Mouse (Mus musculus): Measurements from ENCODE around the gene Susd3. TPM values are rescaled to one million over a fixed set of nuclear protein-coding genes. Genes with fewer than 3 reads are reported as not detected.

Susd3 gene
- polyA plus RNA-seq, 1 experiment from 2014 or later = 1.3 TPM

DNA sequence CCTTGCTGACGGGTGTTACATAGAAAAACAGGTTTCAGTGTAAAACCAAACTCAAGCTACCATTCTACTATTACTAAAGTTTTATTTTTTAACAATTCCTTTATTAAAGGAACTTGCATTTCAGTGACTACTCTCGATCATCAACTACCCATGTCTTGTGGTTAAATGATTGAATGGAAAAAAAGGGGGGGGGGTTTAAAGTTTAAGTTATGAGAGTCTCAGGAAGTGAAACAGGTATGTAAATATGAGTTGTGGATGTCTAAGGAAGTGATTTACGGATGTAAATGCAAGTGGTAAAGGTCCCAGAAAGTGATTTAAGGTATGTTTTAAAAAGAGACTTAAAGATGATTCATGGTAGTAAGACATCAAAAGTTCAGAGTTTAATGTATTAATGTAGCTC lies 23.3 kb downstream of the Susd3 start:
- no peak for ATAC-seq (replicated peaks; ENCODE audit: insufficient number of reproducible peaks, low FRiP score, low TSS enrichment, low read depth)
- H3K9ac ChIP-seq (replicated peaks; ENCODE audit: low read length) = no peak overlapping the region
- WGBS = 62% methylated on average over 3 of the region's 3 CpGs

DNA sequence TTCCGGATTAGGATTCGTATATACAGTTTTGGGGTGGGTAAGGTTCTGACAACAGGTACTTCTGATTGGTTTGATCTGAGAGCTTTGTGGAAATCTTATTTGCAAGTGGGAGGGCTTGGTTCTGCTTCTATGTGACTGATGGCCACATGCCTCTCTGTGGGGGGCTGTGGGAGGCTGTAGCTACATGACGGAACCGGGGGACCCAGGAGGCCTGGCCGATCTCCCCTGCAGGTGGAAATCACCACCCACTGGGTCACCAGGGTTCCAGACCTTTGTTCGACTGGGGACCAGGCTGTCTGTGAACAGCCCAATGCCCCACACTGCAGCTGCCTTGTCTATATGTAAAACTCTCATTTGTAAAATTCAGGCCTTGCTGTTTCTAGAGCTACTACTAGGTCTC lies 23.8 kb downstream of the Susd3 start:
- 27% methylated on average over 6 of the region's 6 CpGs for WGBS
- Histone ChIP-seq H3K4me1 (ENCODE audit: control insufficient read depth, insufficient read depth, low read length) (no peaks in the 10 kb centered on the region), H3K9ac (replicated peaks; ENCODE audit: low read length) (no peak overlapping the region), H3K4me3 (ENCODE audit: low read depth, low read length) (no peak overlapping the region), H3K36me3 (replicated peaks; ENCODE audit: control insufficient read depth, insufficient read depth, low read depth, low read length) (no peaks in the 10 kb centered on the region), H3K27me3 (ENCODE audit: control insufficient read depth, insufficient read depth, low read length) (no peaks in the 10 kb centered on the region), H3K27ac (replicated peaks; ENCODE audit: low read depth, low read length) (no peak overlapping the region), H3K9me3 (replicated peaks; ENCODE audit: control insufficient read depth, low read length) (no peaks in the 10 kb centered on the region), H3K4me2 (ENCODE audit: low read depth, low read length) (no peak overlapping the region; the same call in 1 of the 2 replicates)
- DNase-seq (ENCODE audit: low spot score) (no peak), ATAC-seq (replicated peaks; ENCODE audit: insufficient number of reproducible peaks, low FRiP score, low TSS enrichment, low read depth) (no peak)

More for the DNA sequence above, 23.3 kb downstream of the Susd3 start:
- no peak for DNase-seq (ENCODE audit: low spot score)
- Histone ChIP-seq H3K27me3 (ENCODE audit: control insufficient read depth, insufficient read depth, low read length) (no peaks in the 10 kb centered on the region), H3K4me3 (ENCODE audit: low read depth, low read length) (no peak overlapping the region), H3K4me2 (ENCODE audit: low read depth, low read length) (no peak overlapping the region), H3K36me3 (replicated peaks; ENCODE audit: control insufficient read depth, insufficient read depth, low read depth, low read length) (no peaks in the 10 kb centered on the region), H3K9me3 (replicated peaks; ENCODE audit: control insufficient read depth, low read length) (no peaks in the 10 kb centered on the region), H3K4me1 (ENCODE audit: control insufficient read depth, insufficient read depth, low read length) (no peaks in the 10 kb centered on the region), H3K27ac (replicated peaks; ENCODE audit: low read depth, low read length) (no peak overlapping the region)

DNA sequence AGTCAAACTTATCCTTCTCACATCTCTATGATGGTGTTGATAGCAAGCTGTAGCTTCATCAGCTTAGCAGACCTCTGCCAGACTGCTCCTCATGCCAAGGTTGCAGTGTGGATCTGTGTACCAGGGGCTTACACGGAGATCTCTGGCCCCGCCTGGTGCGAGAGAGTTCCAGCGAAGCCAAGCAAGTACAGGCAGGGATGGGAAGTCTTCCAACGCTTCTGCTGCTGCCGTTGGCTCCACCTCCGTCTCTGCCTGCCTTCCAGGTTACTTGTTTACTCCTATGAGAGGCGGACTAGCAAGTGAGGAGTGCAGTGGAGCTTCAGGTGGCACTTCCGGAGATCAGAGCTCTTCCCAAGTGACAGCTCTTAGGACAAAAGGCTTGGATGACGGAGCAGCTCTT lies 24.2 kb downstream of the Susd3 start:
- DNase-seq (ENCODE audit: low spot score) = no peak
- Histone ChIP-seq H3K9me3 (replicated peaks; ENCODE audit: control insufficient read depth, low read length) (no peaks in the 10 kb centered on the region), H3K36me3 (replicated peaks; ENCODE audit: control insufficient read depth, insufficient read depth, low read depth, low read length) (no peaks in the 10 kb centered on the region), H3K9ac (replicated peaks; ENCODE audit: low read length) (no peak overlapping the region; the same call in 1 of the 2 replicates), H3K27ac (replicated peaks; ENCODE audit: low read depth, low read length) (no peak overlapping the region), H3K4me1 (ENCODE audit: control insufficient read depth, insufficient read depth, low read length) (no peaks in the 10 kb centered on the region), H3K4me3 (ENCODE audit: low read depth, low read length) (no peak overlapping the region), H3K27me3 (ENCODE audit: control insufficient read depth, insufficient read depth, low read length) (no peaks in the 10 kb centered on the region), H3K4me2 (ENCODE audit: low read depth, low read length) (no peak overlapping the region; the same call in 1 of the 2 replicates)
- ATAC-seq (replicated peaks; ENCODE audit: insufficient number of reproducible peaks, low FRiP score, low TSS enrichment, low read depth) = no peak
- WGBS = 14% methylated on average over 10 of the region's 10 CpGs

DNA sequence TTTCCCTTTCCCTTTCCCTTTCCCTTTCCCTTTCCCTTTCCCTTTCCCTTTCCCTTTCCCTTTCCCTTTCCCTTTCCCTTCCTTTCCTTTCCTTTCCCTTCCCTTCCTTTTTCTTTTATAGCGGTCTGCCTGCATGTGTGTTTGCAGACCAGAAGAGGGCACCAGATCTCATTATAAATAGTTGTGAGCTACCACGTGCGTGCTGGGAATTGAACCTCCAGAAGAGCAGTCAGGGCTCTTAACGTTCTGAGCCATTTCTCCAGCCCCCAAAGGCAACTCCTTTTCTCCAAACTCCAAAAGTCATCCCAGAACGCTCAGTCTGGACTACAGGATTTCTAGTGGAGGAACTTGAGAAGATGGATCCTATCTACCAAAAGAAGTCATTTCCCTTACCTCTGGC lies 27.6 kb downstream of the Susd3 start:
- H3K27ac ChIP-seq (replicated peaks; ENCODE audit: low read depth, low read length) = no peak overlapping the region
- H3K4me1 ChIP-seq (ENCODE audit: control insufficient read depth, insufficient read depth, low read length) = peaks cover 2% of the 10 kb centered on the region; the same call in 1 of the 2 replicates
- no peaks in the 10 kb centered on the region for H3K27me3 ChIP-seq (ENCODE audit: control insufficient read depth, insufficient read depth, low read length)
- DNase-seq (ENCODE audit: low spot score) (no peak), ATAC-seq (replicated peaks; ENCODE audit: insufficient number of reproducible peaks, low FRiP score, low TSS enrichment, low read depth) (no peak)
- no peak overlapping the region for H3K9ac ChIP-seq (replicated peaks; ENCODE audit: low read length)
- no peaks in the 10 kb centered on the region for H3K9me3 ChIP-seq (replicated peaks; ENCODE audit: control insufficient read depth, low read length)
- no peak overlapping the region for H3K4me2 ChIP-seq (ENCODE audit: low read depth, low read length)
- WGBS = 19% methylated on average over 5 of the region's 5 CpGs
- no peaks in the 10 kb centered on the region for H3K36me3 ChIP-seq (replicated peaks; ENCODE audit: control insufficient read depth, insufficient read depth, low read depth, low read length)
- no peak overlapping the region for H3K4me3 ChIP-seq (ENCODE audit: low read depth, low read length)

DNA sequence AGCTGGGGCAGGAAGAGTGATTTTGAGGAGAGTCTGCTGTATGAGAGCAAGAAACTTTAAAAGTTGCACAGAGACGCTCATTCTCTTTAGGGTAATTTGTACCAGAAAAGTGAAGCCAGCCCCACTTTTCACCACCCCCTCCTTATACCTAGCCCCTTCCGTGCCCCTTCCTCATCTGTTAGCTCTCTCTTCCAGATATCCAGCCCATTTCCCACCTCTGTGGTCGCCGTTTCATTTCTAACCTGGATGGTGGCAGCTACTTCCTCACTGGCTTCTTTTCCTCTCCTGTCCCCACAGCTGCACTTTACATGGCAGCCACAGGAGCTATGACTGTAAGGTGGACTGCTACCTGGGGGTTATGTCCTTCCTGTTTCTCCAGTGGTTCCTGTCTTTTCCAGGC lies 29.1 kb downstream of the Susd3 start:
- no peaks in the 10 kb centered on the region for H3K27me3 ChIP-seq (ENCODE audit: control insufficient read depth, insufficient read depth, low read length)
- DNase-seq (ENCODE audit: low spot score) (no peak), ATAC-seq (replicated peaks; ENCODE audit: insufficient number of reproducible peaks, low FRiP score, low TSS enrichment, low read depth) (no peak)
- H3K9me3 ChIP-seq (replicated peaks; ENCODE audit: control insufficient read depth, low read length) = no peaks in the 10 kb centered on the region
- no peak overlapping the region for H3K9ac ChIP-seq (replicated peaks; ENCODE audit: low read length)
- no peaks in the 10 kb centered on the region for H3K36me3 ChIP-seq (replicated peaks; ENCODE audit: control insufficient read depth, insufficient read depth, low read depth, low read length)
- no peak overlapping the region for H3K4me2 ChIP-seq (ENCODE audit: low read depth, low read length)
- 79% methylated on average over 4 of the region's 4 CpGs for WGBS
- H3K4me1 ChIP-seq (ENCODE audit: control insufficient read depth, insufficient read depth, low read length) = peaks cover 2% of the 10 kb centered on the region; the same call in 1 of the 2 replicates
- no peak overlapping the region for H3K27ac ChIP-seq (replicated peaks; ENCODE audit: low read depth, low read length)
- H3K4me3 ChIP-seq (ENCODE audit: low read depth, low read length) = no peak overlapping the region

DNA sequence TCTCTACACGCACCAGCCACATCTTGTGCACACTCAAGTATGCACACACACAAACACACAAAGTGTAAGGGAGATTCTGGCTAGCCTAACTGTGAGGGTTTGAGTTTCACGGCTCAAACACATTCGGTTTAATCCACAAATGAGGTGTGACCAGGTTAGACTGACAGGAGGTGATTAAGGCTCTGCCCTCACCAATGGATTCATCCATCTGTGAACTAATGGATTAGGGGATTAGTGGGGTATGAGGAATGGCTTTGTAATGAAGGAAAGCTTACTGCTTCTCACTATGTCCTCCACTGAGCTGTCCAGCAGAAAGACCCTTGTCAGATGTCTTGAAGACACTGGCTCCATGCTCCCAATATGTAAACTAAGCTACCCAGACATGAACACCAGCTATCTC lies 29.9 kb downstream of the Susd3 start:
- 58% methylated on average over 3 of the region's 3 CpGs for WGBS
- no peak for ATAC-seq (replicated peaks; ENCODE audit: insufficient number of reproducible peaks, low FRiP score, low TSS enrichment, low read depth)
- peak; percentile 6 for DNase-seq (ENCODE audit: low spot score)
- Histone ChIP-seq H3K9me3 (replicated peaks; ENCODE audit: control insufficient read depth, low read length) (no peaks in the 10 kb centered on the region), H3K4me3 (ENCODE audit: low read depth, low read length) (no peak overlapping the region), H3K36me3 (replicated peaks; ENCODE audit: control insufficient read depth, insufficient read depth, low read depth, low read length) (no peaks in the 10 kb centered on the region), H3K27ac (replicated peaks; ENCODE audit: low read depth, low read length) (no peak overlapping the region), H3K4me1 (ENCODE audit: control insufficient read depth, insufficient read depth, low read length) (peaks cover 2% of the 10 kb centered on the region; the same call in 1 of the 2 replicates), H3K9ac (replicated peaks; ENCODE audit: low read length) (no peak overlapping the region), H3K27me3 (ENCODE audit: control insufficient read depth, insufficient read depth, low read length) (no peaks in the 10 kb centered on the region), H3K4me2 (ENCODE audit: low read depth, low read length) (no peak overlapping the region)

DNA sequence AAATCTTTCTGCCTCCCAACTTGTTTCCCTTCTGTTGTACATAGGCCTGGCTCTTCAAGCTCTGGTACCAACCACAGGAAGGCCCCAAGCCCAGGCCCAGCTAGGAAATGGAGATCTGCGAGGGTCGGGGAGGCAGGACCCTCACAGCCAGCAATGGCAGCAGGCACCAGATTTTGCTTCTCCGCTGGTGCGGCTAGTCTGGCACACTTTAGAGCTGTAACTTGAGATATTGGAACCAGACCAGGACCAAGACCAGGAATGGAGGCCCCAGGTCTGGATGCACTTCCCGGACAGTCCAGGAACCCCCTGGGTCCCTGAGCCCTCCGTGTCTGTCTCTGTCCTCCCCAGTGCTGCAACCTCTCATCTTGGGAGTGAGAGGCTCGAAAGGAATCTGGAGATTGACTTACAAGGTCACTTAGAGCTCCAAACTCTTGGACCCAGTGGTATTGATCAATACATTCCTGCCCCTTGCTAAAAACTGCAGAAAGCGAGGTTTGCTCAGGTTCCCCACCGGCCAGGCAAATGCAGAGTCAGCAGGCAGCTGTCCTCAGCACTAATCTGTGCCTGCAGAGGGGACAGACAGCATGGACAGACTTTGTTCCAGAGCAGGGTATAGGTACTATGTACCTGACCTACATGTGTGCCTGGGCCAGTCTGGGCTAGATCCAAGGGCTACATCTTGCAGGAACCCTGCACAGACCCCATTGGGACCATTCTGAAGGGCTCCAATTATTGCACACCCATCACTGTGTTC lies 31.5 kb downstream of the Susd3 start:
- H3K4me2 ChIP-seq (ENCODE audit: low read depth, low read length) = no peak overlapping the region; the same call in 1 of the 2 replicates
- H3K4me1 ChIP-seq (ENCODE audit: control insufficient read depth, insufficient read depth, low read length) = peaks cover 2% of the 10 kb centered on the region; the same call in 1 of the 2 replicates
- H3K9ac ChIP-seq (replicated peaks; ENCODE audit: low read length) = no peak overlapping the region
- H3K4me3 ChIP-seq (ENCODE audit: low read depth, low read length) = no peak overlapping the region
- 41% methylated on average over 9 of the region's 9 CpGs for WGBS
- no peaks in the 10 kb centered on the region for H3K36me3 ChIP-seq (replicated peaks; ENCODE audit: control insufficient read depth, insufficient read depth, low read depth, low read length)
- peak; percentile 46 for DNase-seq (ENCODE audit: low spot score)
- no peak overlapping the region for H3K27ac ChIP-seq (replicated peaks; ENCODE audit: low read depth, low read length)
- no peak for ATAC-seq (replicated peaks; ENCODE audit: insufficient number of reproducible peaks, low FRiP score, low TSS enrichment, low read depth)
- no peaks in the 10 kb centered on the region for H3K27me3 ChIP-seq (ENCODE audit: control insufficient read depth, insufficient read depth, low read length)
- H3K9me3 ChIP-seq (replicated peaks; ENCODE audit: control insufficient read depth, low read length) = no peaks in the 10 kb centered on the region

DNA sequence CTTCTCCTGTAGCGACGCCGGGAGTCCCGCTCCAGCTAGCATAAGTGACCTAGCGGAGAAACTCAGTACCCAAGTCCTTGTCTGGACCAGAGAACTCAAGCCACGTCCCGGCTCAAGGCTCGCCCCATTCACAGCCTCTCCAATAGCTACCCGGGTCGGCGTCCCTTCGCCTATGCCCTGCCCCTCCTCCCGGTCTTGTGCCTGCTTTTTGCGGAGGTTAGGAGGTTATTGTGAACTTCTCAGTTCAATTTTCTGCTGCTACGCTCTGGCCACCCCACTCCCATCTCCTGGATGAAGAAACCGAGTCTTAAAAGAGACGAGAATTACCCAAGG lies 32.3 kb downstream of the Susd3 start:
- DNase-seq (ENCODE audit: low spot score) = no peak
- Histone ChIP-seq H3K4me1 (ENCODE audit: control insufficient read depth, insufficient read depth, low read length) (peaks cover 2% of the 10 kb centered on the region; the same call in 1 of the 2 replicates), H3K4me2 (ENCODE audit: low read depth, low read length) (peak overlapping the region; percentile 89), H3K4me3 (ENCODE audit: low read depth, low read length) (peak overlapping the region; percentile 76), H3K27me3 (ENCODE audit: control insufficient read depth, insufficient read depth, low read length) (no peaks in the 10 kb centered on the region), H3K9me3 (replicated peaks; ENCODE audit: control insufficient read depth, low read length) (no peaks in the 10 kb centered on the region), H3K36me3 (replicated peaks; ENCODE audit: control insufficient read depth, insufficient read depth, low read depth, low read length) (no peaks in the 10 kb centered on the region), H3K27ac (replicated peaks; ENCODE audit: low read depth, low read length) (no peak overlapping the region), H3K9ac (replicated peaks; ENCODE audit: low read length) (peak overlapping the region; percentile 45)
- WGBS = 3% methylated on average over 17 of the region's 17 CpGs
- ATAC-seq (replicated peaks; ENCODE audit: insufficient number of reproducible peaks, low FRiP score, low TSS enrichment, low read depth) = no peak; the same call in 1 of the 2 replicates
